9 mouse cellular contexts compared by ENCODE assay signal in the genomic region with DNA sequence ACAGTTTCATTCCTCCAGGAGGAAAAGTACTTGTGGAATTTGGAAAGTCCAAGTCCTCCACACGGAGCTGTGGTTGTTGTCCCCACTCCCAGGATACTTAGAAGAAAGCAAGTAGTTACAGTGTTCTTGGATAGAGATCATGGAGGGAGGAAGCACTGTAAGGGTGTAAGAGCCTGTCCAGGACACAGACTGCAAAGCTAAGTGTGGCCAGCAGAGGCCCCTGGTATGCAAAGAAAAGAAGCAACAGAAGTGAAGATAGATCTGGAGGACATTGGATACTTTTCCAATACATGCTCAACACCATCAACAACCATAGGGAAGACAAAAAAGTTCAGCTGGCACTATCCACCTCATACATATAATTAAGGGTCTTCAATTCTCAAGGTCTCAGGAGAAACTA.
DNase-seq lines count a peak whose midpoint lies in the region; TF ChIP-seq lines count a peak whose summit lies in the region.
"Had no signal": no experiment of that assay in that cellular context is flagged by ENCODE, and none has a peak within 500 bp of the region (broad histone marks: within the 10 kb centered on the region; RNA-seq: fewer than 3 reads in every experiment).

No protein-coding gene starts in this region.

- no peaks in the 10 kb centered on the region for H3K9me3 ChIP-seq in heart, embryonic 10.5 days

- H3K4me1 ChIP-seq in heart, embryonic 10.5 days: no peaks in the 10 kb centered on the region
- no peaks in the 10 kb centered on the region for H3K4me1 ChIP-seq in cerebellum, adult 2 months (ENCODE audit: control insufficient read depth, insufficient read depth, low read length)

- no peaks in the 10 kb centered on the region for H3K27me3 ChIP-seq in heart, embryonic 10.5 days (ENCODE audit: insufficient read depth, poor library complexity, severe bottlenecking)
- no peaks in the 10 kb centered on the region for H3K27me3 ChIP-seq in cerebellum, adult 2 months (ENCODE audit: control insufficient read depth, insufficient read depth, low read length)

- TF ChIP-seq CTCF in cerebellum, adult 2 months (IDR thresholded peaks at IDR 0.05; ENCODE audit: borderline replicate concordance, insufficient read depth, low read depth, low read length): peak; percentile 32; the same call in 1 of the 2 replicates

- H3K27ac ChIP-seq in heart, embryonic 10.5 days: no peak overlapping the region
- H3K27ac ChIP-seq in cerebellum, adult 2 months (ENCODE audit: insufficient read depth, low read length): no peak overlapping the region

- no peak overlapping the region for H3K4me3 ChIP-seq in heart, embryonic 10.5 days
- no peak overlapping the region for H3K4me3 ChIP-seq in cerebellum, adult 2 months (replicated peaks; ENCODE audit: insufficient read depth, low read depth, low read length)

- peak; percentile 9 for DNase-seq in heart, adult 8-10 months (ENCODE audit: low spot score)
- DNase-seq in heart, embryonic 10.5 days (ENCODE audit: low spot score): no peak
- peak; percentile 17 for DNase-seq in ES-CJ7 (ENCODE audit: low read depth, low spot score)
- DNase-seq in cerebellum, adult 2 months: peak; percentile 32 to 59
- peak; percentile 38 to 40 for DNase-seq in lung, adult 18-20 months
- DNase-seq in T-cell, adult 2 months (ENCODE audit: low spot score): no peak
- no peak for DNase-seq in layer of hippocampus, adult 9-10 months (ENCODE audit: low spot score)
- no peak for DNase-seq in layer of hippocampus, adult 18-20 months (ENCODE audit: low spot score in 2 of 2)
- DNase-seq: right cerebral cortex, postnatal 14 days had no signal

- TF ChIP-seq POLR2A in cerebellum, adult 2 months (IDR thresholded peaks at IDR 0.05; ENCODE audit: borderline replicate concordance, insufficient read depth, low read length): no peak

- 45% methylated on average over 1 of the region's 1 CpGs for WGBS in heart, embryonic 10.5 days
- 51% methylated on average over 1 of the region's 1 CpGs for WGBS in cerebellum, adult 2 months

- H3K36me3 ChIP-seq in heart, embryonic 10.5 days: no peaks in the 10 kb centered on the region

Comparison
In these comparisons a context has a peak if more than half of its experiments do, and no peak if none do; other contexts are left out.
1. DNase-seq: peak in heart, adult 8-10 months (single experiment), ES-CJ7 (single experiment), cerebellum, adult 2 months (2 of 2) and lung, adult 18-20 months (2 of 2); none in heart, embryonic 10.5 days (single experiment), T-cell, adult 2 months (single experiment), layer of hippocampus, adult 9-10 months (single experiment) and layer of hippocampus, adult 18-20 months (0 of 2).